In the genomic region with DNA sequence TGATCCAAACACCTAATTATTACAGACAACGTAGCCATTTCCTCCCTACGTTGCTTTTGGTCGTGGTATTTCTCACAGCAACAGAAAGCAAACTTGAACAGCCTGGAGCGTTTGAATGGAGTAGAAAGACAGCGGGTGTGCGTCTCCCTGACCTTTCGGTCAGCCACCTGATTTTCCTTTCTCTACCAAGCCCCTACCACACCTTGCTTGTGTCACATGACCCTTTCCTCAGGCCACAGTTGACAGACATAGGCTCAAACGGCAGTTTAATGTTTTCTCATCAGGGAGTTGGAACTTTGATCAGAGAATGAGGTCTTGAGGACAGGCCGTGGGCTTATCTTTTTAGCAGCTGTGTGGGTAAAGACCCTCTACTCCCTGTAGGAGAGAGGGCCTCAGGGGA, we compare ENCODE assay signal across 13 mouse cellular contexts. TPM values are rescaled to one million over a fixed set of nuclear protein-coding genes. Genes with fewer than 3 reads are reported as not detected.
"Had no signal": no experiment of that assay in that cellular context is flagged by ENCODE, and none has a peak within 500 bp of the region (broad histone marks: within the 10 kb centered on the region; RNA-seq: fewer than 3 reads in every experiment).

No protein-coding gene starts in this region.

- H3K9ac ChIP-seq: liver, embryonic 15.5 days; midbrain, embryonic 12.5 days; neural tube, embryonic 13.5 days had no signal

- H3K9me3 ChIP-seq: limb, embryonic 10.5 days; liver, embryonic 15.5 days; midbrain, embryonic 12.5 days; neural tube, embryonic 13.5 days had no signal

- ATAC-seq: midbrain, embryonic 16.5 days had no signal

- H3K4me3 ChIP-seq: left cerebral cortex, adult 2 months; limb, embryonic 10.5 days; liver, embryonic 15.5 days; midbrain, embryonic 12.5 days; neural tube, embryonic 13.5 days had no signal

- H3K27me3 ChIP-seq: liver, embryonic 15.5 days; midbrain, embryonic 12.5 days; neural tube, embryonic 13.5 days had no signal

- DNase-seq: right cerebral cortex, postnatal 25 days; thymus, postnatal 4 days had no signal

- H3K36me3 ChIP-seq: limb, embryonic 10.5 days; liver, embryonic 15.5 days; midbrain, embryonic 12.5 days; neural tube, embryonic 13.5 days had no signal

- H3K27ac ChIP-seq: left cerebral cortex, adult 2 months; limb, embryonic 10.5 days; liver, embryonic 15.5 days; midbrain, embryonic 12.5 days; neural tube, embryonic 13.5 days; stomach, postnatal 0 days had no signal

- H3K4me2 ChIP-seq: liver, embryonic 11.5 days; liver, embryonic 15.5 days; midbrain, embryonic 12.5 days; neural tube, embryonic 13.5 days had no signal

RNA-seq across cellular contexts. Expression of gene Kcne2, which starts 57.0 kb away (rescaled TPM):
- total RNA-seq: megakaryocyte, adult 5-6 weeks had no signal
- polyA plus RNA-seq: kidney, embryonic 14.5 days; large intestine, adult 2 months; limb, embryonic 10.5 days; liver, embryonic 15.5 days had no signal
